Mouse (Mus musculus) liver, adult 2 months (tissue): Measurements from ENCODE around the gene Lyzl6.

ENCODE experiments used
- CTCF ChIP-seq: fragments of 200-500 bp; IDR thresholded peaks from 2 replicates; pipeline ENCODE4 v1.5.1; 2011; ENCODE audit warnings: low read depth, low read length, control low read depth
- POLR2A ChIP-seq: fragments of 200-500 bp; IDR thresholded peaks from 2 replicates; pipeline ENCODE4 v1.6.1; 2011; ENCODE audit warnings: low read length, control low read depth; ENCODE audit not compliant: insufficient read depth; ENCODE audit errors: extremely low read depth

GRCm38 (mm10) chr11:103661863-103662262 is 23.2 kb upstream of the Lyzl6 start:
- no peak for TF ChIP-seq CTCF
- TF ChIP-seq POLR2A, result no peak
